Mouse (Mus musculus) adrenal gland, adult 2 months (tissue): ENCODE measurements at regions not wholly inside any gene's neighbourhood (a gene's known extent, or its start where the extent isn't known, plus 50 kb on each side); places are given as distances from the start of the nearest gene placed in this dataset.

Experiments
- DNase-seq: peaks from one replicate; pipeline ENCODE4 v3.0.0; 2021

DNA sequence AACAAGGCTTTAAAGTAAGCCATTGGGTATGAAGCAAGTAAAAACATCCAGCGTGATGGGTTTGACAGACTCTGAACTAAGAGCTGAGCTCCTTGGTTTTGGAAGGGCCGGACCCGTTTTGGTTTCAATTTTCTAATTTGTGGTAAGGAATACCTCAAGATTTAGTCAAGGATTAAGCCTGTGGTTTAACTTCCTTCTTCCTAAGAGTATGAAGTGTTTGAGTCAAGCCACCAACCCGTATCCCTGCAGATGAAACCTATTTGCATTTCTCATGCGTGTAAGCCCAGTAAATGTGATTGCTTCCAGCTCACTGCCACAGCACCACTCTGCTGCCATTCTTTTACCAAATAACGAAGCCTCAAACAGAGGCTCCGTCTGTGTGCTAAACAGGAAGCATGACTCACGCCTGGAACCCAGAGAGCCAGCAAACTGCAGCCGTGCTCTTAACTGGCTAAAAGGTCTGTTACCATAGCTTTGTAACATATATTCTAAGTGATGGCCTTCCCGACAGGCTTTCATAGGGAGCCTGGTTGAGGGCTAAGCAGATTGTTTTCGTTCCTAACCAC lies 149.7 kb downstream of the Etv1 start:
- peak; percentile 63 for DNase-seq

DNA sequence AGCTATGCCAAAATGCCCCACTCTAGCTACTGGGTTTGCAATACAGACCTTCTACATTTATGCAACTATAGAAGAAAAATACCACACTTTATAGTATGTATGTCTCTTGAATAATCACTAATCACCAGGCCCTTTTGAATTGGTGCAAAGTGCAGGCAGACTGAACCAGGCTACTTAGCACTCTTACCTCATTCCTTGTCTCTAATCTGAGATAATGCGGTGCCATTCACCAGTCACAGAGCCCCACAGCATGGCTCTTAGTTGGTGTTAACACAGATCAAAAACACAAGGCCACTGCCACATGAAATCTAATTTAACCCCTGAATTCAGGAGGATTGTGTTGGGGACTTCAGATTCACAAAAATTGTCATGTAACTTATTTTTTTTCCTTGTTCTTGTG lies 150.5 kb downstream of the Etv1 start:
- no peak for DNase-seq

DNA sequence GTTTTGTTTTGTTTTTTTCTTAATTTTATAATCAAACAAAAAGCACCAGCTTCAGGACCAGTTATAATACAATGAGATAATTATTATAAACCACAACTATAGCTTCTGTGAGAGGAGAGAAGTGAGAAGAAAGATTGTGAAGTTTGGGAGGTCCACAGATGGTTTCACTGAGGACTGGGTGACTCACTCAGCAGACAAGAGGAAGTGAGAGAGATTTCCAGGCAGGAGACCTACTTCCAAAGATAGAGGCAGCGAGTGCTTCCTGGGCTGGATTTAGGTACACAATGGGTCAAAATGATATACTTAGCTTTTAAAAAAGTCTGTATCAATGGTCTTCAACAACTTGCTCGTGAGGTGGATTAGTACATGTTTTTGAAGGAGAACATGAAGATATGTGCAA lies 152.6 kb downstream of the Etv1 start:
- DNase-seq: no peak

- DNase-seq: no peak
These were observed 180.4 kb downstream of the Etv1 start for GRCm38 (mm10) chr12:38959605-38960004.

DNA sequence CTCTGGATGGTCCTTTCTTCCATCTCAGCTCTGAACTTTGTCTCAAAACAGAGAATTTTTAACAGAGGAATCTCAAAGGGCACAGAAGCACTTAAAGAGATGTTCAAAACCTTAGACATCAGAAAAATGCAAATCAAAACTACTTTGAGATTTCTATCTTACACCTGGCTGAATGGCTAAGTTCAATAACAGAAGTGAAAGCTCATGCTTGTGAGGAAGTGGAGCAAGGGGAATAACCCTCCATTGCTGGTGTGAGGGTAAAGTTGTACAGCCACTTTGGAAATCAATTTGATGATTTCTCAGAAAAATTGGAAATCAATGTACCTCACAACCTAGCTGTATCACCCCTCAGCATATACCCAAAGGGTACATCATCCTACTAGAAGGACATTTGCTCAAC lies 183.1 kb downstream of the Etv1 start:
- DNase-seq: no peak

DNA sequence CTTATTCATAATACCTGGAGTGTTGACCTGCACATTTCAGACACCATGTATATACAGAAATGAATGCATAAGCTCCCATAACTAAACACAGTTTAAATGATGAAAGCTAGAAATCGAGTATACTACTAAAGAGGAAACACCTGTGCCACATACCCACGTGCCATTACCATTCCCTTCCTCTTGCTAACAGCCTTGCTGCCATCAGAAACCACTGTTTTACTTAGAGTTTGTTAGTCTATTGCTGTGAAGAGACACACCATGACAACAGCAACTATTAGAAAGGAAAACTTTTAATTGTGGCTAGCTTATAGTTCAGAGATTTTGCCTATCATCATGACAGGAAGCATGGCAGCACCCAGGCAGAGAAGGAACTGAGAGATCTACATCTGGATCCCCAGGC lies 191.2 kb downstream of the Etv1 start:
- no peak for DNase-seq

DNA sequence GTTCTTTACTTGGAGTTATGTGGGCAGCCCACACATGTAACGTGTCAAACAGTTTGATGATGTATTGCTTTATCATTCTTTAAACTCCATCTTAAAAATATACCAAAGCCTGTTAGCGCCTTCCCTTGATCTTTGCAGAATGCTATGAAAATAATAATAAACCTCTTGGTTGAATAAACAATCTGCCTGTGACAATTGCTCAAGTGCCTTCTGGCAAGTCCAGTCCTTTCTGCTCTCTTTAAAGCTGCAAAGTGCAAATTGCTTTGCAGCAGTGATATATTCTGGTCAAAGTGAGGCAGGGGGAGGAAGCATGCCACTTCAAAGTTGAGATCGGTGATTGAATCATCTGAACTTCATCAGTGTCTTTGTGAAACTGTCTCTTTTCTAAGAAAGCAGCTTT lies 193.0 kb downstream of the Etv1 start:
- DNase-seq: no peak

DNA sequence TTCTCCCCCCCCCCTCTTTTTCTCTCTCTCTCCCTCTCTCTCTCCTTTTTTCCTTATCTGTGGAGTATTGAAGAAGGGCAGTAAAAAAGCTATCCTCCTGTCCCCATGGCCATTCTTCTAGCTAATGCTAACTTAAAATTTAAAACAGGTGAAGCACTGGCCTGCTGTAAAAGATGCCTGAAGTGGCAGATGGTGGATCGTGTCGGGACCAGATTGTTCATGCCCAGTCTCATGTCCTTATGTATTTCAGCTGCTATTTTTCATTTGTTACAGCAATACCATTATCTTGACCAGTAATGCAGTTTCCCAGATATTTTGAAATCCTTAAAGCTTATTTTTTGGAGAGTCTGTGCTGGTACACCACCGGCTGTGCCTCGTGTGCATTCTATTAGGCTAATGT lies 196.3 kb downstream of the Etv1 start:
- no peak for DNase-seq

GRCm38 (mm10) chr12:38982423-38982822 lies 203.2 kb downstream of the Etv1 start:
- no peak for DNase-seq

- DNase-seq: no peak
These were observed 206.7 kb downstream of the Etv1 start for GRCm38 (mm10) chr12:38985909-38986308.

- DNase-seq: no peak
These were observed 207.2 kb downstream of the Etv1 start for GRCm38 (mm10) chr12:38986346-38986745.

DNA sequence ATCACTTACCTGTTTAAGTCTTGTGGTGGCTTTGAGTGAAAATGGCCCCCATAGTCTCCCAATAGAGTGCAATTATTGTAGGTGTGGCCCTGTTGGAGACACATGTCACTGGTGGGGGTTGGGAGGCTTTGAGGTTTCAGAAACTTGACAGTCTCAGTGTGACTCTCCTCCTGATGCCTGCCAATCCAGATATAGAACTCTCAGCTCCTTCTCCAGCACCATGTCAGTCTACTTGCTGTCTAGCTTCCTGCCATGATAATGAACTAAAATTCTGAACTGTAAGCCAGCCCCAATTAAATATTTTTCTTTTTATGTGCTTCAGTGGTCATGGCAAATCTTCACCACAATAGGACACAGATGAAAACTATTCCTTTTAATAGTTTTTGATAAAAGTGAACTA lies 208.1 kb downstream of the Etv1 start:
- no peak for DNase-seq

DNA sequence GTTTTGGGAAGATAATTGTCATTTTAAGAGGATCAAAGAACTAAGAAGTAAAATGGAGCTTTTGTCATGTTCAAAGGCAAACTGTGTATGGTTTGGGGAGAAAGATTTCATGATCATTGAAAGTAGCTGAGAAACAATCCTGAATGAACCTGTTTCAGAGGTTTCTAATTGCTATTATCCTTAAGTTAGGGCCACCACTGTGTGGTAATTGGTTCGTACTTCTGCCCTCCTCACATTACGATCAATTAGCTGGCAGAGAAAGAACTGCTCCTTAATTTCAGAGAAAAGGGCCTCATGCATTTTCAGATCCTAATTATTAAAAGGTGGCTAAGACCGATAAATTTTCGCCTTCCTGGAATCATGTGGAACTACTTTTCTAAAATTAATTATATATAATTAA lies 208.6 kb downstream of the Etv1 start:
- no peak for DNase-seq

- no peak for DNase-seq
These were observed 248.0 kb downstream of the Etv1 start for GRCm38 (mm10) chr12:39027179-39027578.

DNA sequence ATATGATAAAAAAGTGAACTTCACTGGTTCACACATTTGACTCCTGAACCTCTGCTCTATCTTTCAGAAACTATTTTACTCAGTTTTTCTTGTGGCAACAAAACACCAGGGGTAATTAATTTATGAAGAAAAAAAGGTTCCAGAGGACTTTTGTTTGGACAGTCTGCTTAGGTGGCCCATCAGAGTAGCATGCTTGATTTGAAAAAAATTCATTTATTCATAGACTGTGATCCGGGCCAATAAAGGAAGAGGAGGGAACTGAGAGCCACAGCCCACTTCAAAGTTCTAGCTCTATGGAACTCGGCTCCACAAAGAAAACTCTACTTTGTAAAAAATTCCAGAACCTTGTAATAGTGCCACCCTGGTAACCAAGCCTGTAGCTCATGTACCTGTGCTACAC lies 248.8 kb downstream of the Etv1 start:
- no peak for DNase-seq

GRCm38 (mm10) chr12:39033982-39034381 lies 254.8 kb downstream of the Etv1 start:
- DNase-seq: no peak

DNA sequence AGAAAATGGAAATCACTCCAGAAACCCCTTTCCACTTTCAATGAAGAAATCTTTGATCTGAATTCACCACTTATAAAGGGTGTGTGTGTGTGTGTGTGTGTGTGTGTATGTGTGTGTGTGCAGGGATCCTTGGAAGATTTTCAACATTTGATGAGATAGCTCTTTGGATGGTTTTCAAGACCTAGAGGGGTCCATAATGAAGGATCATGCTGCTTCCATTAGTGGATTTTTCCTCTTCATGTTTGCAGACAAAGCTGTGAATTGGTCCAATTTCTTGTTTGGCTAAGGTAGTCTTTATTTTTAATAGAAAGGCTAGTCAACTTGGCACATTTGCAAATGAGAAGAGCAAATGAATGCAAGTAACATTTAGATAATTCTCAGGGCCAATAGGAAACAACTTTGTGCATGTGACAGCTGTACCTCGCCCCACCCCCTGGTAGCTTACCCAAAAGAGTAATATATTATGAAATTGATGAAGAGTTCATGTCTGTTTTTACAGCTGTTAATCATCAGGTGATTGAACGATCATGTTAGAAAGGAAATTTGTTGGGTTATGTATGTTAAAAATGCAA lies 257.4 kb downstream of the Etv1 start:
- DNase-seq: no peak

- DNase-seq: no peak
These were observed 258.9 kb downstream of the Etv1 start for GRCm38 (mm10) chr12:39038077-39038476.

DNA sequence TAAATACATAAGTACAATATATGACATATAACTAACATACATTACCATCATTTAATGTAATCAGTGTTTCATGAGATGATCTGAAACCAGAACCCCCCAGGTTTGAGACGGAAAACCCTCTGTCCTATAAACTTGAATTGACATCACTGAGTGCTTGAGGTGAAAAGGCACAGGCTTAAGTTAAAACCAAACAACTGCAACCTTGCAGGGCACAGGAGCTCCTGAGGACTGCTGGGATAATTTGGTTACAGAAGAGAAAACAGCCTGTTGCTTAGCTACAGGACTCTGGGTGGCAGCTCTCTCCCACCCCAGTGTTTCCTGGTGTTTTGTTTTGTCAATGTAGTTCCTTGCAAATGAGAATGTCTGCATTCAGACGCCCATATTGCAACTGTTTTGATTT lies 259.5 kb downstream of the Etv1 start:
- DNase-seq: no peak

- no peak for DNase-seq
These were observed 267.9 kb downstream of the Etv1 start for GRCm38 (mm10) chr12:39047126-39047525.

GRCm38 (mm10) chr12:39048441-39048840 lies 269.3 kb downstream of the Etv1 start:
- DNase-seq: no peak

GRCm38 (mm10) chr12:39048958-39049357 lies 269.8 kb downstream of the Etv1 start:
- DNase-seq: peak; percentile 13

DNA sequence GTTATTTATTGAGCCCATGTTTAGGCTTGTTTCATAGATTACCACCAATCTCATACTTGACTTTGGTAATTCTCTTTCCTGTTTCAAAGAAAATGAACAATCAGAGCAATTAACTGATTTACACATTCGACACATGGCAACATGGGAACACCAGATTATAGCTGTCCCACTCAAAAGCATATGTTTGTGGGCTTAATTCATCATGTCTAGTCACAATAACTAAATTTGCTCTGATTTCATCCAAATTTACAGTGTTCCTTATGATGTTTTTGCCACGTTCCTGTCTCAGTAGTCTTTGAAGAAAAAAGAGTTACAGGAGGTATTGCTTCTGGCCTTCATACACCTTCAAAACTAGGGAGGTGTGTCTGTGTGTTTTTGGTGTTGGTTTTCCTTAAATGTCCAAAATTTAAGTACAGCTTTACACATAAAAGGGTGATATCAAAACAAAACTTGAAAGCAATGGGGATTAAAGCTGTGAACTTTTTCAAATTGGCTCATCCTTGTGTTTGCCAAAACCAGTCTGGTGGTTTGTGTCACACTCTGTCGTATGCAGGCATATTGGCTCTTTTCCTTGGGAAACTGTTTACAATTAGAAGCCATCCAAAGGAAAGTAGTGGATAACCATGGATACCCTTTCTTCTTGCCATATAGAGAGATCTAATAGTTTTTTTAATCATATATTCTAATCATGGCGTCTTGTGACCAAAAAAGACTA lies 291.3 kb downstream of the Etv1 start:
- no peak for DNase-seq
